Mouse (Mus musculus) inflammation-experienced regulatory T-cells, adult 6 months (primary cell): Measurements from ENCODE around the gene Tapbpl. TPM values are rescaled to one million over a fixed set of nuclear protein-coding genes. Genes with fewer than 3 reads are reported as not detected.

Source experiments
- ATAC-seq: one replicate; pipeline ENCODE4 v1.8.0; 2017
- polyA plus RNA-seq, 3 experiments: library from polyadenylated mRNA; unstranded; fragments of 100-300 nt; shearing (Covaris generic); gene quantifications; one replicate each; pipeline ENCODE4 v1.2.1; 2017

Tapbpl gene
- polyA plus RNA-seq, 3 experiments from 2014 or later, result 79.6 to 89.3 (median 88.6) TPM

DNA sequence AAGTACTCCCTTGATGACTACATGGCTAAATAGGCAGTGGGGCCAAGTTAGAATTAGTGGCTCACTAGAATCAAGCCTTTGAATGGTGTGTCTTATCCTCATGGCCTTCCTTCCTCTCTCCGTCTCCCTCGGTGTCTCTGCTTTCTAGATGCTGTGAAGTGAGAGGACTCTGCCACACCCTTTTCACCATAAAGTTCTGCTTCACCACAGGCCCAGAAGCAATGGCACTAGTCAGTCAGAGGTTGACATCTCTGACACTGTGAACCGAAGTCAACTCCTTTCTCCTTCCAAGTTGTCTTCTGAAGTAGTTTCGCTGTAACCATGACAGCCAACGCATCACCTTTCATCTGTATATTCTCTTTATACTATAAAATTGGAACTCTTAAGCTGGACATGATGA is 7.9 kb upstream of the Tapbpl start:
- ATAC-seq, result no peak

DNA sequence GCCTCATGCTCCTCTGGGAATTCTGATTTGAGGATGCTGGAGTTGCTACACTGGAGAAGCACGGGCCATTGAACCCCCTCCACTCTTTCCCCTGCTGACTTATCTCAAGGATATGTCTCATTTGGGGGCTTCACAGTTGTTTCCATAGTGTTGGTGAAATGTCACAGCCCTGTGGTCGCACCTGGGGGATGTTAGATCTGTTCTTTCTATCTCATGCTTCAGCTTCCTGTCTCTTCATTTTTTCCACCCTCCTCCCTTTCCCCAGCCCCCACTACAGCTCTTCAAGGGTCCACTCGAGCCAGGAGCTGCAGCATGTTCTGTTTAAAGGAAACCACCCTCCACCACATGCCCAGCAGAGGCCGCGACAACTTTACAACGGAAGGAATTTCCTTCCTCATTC is 6.7 kb upstream of the Tapbpl start:
- peak; percentile 19 for ATAC-seq

DNA sequence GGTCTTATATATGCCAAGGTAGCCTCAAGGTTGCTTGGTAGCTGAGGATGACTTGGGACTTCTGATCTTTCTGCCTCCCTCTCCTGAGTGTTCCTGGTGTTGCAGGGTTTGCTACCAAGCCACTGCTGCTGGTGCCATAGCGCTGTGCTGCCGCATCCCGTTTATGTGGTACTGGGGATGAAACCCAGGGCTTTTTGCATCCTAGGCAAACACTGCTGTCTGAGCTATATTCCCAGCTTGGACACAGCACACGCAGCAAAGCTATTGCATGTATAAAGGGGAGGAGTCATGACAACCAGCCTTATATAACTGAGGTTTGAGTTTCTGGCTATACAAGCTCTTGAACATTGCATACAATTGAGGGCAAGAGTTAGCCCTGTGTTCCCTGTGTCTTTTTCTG is 5.8 kb upstream of the Tapbpl start:
- peak; percentile 34 for ATAC-seq

DNA sequence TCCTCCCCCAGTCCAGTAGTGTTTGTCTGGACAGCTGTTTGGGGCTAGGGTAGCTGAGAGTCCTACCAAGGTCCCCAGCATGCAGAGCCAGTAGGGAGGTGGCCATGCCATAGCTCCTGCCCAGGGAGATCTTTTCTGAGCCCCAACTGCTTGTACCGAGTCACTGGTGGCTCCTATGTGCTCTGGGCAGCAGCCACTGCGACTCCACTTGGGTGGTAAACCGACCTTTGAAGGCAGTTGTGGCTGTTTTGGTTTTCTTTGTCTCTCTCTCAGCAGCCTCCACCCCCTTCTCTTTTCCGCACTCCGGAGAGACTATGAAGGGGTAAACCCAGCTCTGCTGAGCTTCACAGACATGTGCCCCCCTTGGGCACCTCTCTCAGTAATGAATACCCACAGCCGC is 5.1 kb upstream of the Tapbpl start, which contains the start of gene Cd27:
TSS of gene Cd27 (minus strand) at position 229 of the 400 bp plus-strand sequence.
- ATAC-seq, result peak; percentile 46

DNA sequence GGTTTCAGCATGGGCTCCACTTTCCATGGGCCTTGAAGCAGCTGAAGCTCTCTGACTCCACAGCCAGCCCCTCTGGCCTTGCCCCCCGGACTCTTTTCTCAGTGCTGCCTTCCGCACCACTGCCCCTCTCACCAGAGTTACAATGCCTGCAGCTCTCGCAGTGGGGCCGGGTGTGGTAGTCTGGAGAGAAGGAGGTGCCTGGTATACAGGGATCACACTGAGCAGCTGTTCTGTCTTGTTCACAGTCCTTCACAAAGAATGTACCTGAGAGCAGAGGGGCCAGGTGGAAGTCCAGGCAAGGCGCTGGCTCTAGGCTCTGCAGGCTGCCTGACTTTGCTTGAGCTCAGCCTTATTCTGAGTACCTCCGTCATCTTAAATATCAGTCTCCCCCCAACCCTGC is 4.7 kb upstream of the Tapbpl start:
- no peak for ATAC-seq

DNA sequence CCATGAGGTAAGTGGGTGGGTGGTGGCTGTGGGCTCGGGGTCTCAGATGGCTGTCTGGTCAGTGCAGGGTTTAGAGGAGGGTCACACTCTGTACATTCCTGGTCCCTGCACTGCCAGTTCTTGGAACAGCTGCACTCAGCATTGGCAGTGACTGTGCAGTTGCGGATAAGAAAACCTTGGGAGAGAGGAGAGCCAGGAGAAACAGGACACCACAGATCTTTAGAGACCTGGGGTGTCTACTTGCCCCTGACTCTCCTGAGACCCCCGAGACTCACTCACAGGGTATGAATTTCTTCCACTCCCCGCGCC is 2.8 kb upstream of the Tapbpl start:
- no peak for ATAC-seq

DNA sequence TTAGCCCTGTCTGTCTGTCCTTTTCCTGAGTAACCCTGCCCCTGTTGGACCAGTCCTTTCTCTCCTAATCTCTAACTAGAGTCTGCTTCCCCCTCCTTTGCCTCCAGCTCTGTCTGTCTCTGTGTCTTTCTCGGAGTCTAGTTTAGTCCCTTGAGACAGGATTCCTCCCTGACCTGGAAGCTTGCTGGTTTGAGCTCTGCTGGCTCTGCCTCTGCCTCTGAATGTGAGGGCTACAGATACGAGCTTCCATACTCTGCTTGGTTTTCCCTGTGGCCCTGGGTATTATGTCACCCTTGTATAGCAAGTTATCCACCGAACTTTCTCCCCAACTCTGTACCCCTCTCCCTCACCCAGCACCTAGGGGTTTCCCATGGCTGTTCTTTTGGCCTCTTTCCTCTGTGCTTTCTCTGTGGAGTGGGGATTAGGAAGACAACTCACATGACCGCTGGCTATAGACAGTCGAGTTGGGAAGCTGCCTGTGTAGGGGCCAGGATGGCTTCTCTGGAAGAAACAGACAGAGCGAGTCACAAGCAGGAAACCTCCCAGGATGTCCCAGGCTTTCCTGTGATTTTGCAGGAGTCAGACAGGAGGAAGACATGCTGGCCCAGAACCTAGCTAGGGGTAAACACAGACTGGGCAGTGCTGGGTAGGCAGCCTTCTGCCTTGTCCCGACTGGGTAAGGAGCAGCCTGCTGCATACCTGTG is 2.3 kb upstream of the Tapbpl start:
- ATAC-seq, result no peak

DNA sequence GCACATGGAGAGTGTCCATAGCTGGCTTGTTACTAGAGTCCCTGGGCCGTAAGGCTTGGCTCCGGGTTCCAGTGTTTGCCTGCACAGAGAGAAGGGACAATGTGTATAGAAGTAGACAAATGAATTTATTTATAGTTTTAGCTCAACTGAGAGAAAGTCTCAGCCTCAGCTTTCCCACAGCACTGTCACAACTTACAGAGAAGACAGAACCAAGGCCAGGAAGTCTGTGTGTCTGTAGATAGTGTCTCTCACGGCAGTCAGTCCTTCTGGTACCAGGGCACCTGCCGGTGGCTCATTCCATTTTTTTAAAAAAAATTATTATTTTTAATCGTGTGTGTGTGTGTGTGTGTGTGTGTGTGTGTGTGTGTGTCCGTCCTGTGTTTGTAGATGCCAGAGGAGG is 856 bp upstream of the Tapbpl start:
- no peak for ATAC-seq

DNA sequence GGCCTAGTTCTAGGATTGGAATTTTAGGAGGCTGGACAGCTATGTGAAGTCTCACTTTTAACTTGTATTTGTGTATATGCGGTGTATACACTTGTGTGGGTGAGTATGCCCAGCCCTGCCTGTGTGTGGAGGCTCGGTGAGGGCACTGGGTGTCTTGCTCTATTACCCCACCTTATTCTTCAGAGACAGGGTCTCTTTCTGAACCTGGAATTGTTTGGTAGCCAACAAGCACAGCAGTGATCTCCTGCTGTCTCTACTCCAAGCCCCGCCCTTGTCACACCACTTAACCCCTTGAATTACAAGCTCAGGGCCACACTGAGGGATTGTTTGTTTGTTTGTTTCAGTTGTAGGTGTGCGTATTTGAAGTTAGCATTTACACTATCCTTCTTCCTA is 381 bp upstream of the Tapbpl start:
- ATAC-seq, result peak; percentile 7

DNA sequence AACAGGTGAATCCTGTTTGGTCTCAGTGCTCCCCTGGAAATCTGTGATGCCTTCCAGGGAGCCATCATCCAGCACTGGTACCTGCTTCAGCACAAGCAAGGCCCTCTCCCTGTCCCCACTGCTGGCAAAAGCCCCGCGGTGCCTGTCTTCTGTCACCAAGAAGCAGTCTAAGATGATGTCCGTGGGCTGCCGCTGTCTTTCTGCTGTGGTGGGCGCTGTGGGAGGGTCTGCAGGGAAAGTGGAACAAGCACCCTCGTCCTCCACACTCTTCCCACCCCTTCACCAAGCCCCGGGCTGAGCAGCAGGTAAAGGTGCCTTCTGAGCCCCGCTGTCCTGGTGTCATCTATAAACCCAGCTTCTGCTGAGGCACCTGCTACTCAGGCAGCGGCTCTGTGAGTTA is 1.1 kb downstream of the Tapbpl start:
- no peak for ATAC-seq

DNA sequence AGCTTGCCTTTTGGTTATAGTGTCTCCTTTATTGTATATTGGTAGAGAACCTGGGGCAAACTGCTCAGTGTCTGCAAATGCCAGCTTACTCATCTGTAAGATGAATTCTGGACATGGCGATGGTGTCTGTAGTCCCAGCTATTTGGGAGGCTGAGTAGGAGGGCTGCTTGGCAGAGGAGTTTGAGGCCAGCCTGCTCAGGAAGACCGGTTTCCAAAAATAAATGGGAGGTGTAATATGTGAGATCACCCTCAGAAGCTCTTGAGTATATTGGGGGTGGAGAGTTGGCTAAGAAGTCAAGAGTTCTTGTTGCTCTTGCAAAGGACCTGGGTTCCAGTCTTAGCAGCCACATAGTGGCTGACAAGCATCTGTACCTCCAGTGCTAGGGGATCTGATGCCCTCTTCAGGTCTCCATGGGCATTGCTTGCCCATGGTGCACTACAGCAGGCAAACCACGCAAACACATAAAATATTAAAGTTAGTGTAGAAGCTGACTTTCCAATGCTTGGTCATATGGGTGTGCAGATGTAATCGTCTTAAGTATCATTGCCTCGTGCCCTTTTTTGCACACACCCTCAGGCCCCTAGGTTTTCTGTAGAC is 6.0 kb downstream of the Tapbpl start:
- no peak for ATAC-seq

DNA sequence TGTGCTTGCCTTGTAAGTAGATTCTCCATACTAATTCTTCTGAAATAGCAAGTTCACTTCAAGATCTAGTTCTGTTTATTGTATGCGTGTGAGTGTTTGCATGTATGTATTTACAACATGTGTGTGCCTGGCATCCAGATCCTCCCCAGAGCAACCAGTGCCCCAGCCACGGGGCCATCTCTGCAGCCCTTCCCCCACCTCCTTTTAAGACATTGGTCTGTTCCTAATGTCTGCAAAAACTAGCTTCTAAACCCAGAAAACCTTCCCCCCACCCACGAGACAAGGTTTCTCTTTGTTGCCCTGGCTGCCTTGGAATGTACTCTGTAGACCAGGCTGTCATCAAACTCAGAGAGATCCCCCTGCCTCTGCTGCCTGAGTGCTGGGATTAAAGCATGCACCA is 9.1 kb downstream of the Tapbpl start:
- ATAC-seq, result peak; percentile 0

DNA sequence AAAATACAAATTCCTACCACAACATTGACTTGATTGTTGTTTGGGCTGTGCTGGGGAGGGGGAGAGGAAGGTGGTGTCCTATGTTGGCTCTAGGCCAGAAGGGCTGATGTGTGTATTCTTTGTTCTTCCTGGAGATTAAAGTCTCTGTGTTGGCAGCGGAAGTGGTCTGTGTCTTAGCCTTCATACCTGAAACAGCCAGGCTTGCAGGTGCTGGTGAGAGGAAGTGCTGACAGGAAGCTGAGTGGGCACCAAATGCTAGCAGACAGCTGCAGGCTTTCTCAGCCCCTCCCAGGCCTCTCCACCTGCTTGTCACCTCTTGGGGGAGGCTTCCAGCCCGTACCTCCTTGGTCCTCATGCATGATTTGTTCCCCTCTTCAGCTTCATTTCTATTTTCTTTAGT is 9.5 kb downstream of the Tapbpl start:
- ATAC-seq, result peak; percentile 94

DNA sequence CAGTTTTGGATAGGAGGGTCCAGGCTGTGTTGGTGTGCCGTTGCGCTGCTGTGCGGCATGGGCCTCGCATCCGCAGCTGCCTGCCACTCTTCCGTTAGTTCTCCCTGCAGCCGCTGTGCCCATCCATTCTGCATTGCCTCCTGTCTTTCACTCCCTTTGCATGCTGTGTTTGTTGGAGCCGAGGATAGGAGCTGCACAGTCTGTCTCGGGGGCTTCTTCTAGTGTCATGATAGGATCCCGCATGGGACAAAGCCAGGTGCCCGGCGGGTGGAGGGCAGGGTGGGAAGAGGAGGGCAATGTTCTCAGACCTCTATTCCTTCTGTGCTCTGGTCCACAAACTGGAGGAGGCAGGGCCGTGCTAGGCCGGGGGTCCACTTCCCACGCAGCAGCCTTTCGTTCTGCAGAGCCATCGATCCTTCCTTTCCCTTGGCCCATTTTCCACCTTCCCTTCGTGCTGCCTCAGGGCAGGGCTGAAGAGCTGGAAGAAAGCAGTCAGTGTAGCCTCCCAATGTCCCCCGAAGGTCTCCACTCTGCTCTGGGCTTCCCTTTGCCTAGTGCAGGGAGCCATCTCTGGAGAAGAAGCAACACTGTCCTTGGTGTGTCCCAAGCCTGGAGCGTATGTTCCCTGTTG is 10.4 kb downstream of the Tapbpl start:
- ATAC-seq, result no peak

DNA sequence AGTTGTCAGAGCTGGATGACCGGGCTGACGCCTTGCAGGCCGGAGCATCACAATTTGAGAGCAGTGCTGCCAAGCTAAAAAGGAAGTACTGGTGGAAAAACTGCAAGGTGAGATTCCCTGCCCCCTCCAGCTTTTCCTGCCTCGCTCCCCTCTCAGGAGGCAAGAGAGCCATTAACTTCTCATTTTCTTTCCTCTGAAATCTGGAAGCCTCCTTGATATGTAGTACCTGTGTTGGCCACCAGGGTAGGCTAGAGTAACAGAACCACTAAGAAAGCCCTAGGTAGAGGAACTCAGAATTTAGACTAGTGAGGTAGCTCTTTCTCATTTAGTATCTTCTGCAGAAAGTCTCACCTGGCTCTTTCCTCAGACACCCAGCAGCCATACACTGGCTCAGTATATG is 12.7 kb downstream of the Tapbpl start:
- peak; percentile 19 for ATAC-seq

DNA sequence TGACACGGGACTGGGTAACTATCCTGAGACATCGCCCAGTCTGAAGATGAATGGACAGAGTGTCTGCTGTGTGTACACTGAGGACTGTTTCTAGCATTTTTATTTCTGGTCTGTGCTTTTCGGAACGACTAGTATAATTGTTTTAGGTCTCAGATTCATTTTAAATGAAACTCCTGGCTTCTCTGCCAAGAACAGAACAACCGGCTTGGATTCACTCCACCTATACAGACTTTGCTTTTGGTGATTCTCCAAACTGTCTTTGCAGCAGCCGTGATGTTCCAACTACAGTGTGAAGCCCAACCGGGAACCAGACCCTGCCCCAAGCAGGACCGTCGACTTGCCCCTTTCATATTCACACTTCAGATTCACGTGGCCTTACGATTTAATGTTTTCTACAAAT is 13.8 kb downstream of the Tapbpl start:
- ATAC-seq, result no peak

DNA sequence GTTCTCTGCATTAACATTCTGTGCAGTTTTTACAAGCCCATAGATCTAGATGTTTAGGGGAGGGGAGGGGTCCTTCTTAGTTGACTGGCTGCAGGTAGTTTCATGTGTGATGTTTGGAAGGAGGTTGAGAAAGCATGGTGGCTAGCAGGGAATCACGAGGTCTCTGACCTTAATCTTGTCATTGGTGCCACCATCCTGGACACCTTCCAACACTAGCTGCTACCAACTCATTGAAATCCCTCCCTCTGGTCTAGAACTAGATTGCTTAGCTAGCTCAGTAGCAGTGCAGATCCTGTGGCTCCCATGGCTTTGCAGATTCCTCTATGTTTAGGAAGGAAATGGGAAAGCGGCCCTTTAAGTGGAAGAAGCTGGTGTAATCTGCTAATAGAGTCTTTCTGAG is 14.8 kb downstream of the Tapbpl start:
- no peak for ATAC-seq

DNA sequence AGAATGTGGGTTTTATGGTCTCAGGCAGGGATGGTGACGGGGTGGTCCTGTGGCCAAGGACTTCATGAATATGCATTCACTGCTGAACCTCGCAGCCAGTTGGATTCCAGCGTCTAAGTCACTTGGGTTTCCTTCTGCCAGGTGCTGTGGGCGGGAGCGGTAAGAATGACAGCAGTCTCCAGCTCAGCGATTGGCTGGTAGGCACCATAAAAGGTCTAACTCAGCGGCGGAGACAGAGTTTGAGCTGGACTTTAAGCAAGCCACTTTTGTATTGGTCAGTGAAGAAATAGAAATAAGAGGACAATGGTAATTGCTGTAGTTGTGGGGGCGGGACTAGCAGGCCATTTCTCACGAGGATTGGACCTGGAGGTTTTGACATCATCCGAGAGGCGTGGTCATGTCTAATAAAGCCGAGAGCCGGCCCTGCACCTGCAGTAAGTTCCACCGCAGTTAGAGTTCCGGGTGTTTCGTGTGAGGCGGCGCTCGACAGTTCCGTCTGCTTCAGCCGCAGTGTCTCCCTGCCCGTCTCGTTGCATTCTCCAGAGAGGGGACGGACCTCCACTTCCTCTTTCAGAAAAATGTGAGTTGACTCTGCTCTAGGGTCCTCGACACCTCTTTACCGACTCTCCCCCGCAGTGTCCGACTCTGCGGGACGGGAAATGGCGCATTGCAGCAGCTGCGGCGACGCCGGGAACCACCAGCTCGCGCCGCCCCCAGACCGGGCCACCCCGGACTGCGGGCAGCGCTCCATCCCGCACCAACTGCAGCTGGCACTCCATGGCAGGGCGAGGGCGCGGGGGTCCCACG is 16.3 kb downstream of the Tapbpl start, which contains the start of gene Vamp1:
TSS of gene Vamp1 (plus strand) at position 404 of the 807 bp plus-strand sequence.
- peak; percentile 90 for ATAC-seq

DNA sequence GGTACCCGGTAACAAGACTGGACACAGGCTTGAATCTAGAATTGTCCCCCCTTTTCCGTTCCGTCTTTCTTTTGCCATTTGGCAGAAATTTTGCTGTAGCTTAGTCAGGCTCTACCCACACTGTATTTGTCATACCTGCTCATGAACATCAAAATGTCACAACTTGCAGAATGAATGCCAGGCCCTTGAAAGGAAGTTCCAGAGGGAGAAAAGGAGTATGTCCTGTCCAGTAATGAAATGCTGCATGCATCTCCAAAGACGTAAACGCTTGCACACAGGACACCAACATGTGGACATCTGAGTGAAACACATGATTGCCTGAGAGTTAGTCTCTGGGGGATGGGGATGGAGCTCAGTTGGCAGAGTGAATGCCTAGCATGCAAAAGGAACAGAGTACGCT is 17.9 kb downstream of the Tapbpl start:
- ATAC-seq, result no peak

DNA sequence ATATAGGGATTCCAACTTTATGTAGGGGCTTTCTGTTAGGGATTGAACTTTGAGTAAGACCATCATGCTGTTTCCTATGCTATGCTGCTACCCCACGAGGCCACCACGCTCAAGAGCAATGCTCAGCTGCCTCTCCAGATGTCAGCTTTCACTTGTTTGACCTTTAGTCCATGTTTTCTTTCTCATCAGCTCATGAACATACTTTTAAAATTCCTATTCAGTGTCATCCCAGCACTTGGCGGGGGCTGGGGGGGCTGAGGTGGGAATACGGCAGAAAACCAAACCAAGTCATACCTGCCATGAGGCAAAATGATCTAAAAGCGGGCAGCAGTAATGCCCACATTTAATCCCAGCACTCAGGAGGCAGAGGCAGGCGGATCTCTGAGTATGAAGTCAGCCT is 18.5 kb downstream of the Tapbpl start:
- ATAC-seq, result no peak

DNA sequence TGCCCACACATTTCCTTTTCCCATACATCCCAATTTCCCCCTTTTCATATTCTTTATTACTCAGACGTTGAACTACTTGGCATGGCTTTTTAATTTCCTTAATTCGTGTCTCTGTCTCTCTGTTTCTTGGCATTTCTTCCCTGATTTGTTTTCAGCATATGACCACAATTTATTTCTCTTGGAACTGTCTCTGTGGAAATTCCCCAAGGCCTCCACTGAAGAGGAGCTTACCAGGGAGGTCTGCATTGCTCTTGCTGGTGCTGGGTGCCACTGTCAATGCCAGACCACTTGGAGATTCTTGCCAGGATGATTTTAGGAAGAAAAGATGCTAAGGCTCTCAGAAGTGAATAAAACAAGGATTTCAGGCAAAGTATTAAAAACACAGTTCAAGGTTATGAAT is 19.0 kb downstream of the Tapbpl start:
- ATAC-seq, result no peak

DNA sequence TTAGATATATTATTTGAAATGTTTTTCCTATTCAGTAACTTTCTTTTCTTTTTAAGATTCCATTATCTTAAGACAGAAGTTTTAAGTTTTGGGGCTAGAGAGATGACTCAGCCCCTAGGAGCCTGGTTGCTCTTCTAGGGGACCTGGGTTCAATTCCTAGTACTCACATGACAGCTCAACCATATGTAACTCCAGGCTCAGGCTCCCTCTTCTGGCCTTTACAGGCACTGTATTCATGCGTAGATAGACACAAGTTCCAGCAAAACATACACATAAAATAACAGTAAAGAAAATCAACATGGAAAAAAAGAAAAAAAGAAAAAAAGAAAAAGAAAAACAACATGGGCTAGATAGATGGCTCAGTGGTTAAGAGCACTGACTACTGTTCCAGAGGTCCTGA is 21.2 kb downstream of the Tapbpl start:
- no peak for ATAC-seq

DNA sequence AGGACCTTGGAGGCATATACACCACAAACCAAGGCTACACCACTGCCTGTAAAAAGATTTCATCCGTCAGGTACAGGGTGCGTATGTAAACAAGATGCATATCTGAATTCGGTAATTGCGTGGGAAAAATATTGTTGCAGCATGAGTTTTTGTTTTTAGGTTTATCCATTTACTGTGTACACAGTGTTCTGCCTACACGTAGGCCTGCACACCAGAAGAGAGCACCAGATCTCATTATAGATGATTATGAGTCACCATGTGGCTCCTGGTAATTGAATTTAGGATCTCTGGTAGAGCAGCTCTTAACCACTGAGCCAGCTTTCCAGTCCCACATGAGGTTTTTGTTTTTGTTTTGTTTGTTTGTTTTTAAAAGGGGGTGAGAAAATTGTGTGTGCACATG is 34.5 kb downstream of the Tapbpl start:
- ATAC-seq, result no peak

DNA sequence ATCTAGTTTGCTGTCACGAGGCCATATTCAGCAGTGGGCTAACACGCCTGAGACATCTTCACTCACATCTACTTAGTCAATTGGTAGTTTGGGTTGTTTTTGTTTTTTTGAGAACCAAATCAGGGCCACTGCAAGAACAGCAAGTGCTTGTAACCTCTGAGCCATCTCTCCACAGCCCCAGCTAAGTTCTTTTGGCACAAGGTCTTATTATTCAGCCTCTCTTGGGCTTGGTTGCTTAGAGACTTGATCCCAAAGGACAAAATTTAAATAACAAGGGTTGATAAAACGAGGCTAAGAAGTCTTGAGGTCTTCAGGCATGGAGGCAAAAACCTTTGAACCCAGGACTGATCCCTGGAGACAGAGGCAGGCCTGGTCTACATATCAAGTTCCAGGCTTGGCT is 35.4 kb downstream of the Tapbpl start:
- no peak for ATAC-seq
